Mouse (Mus musculus) midbrain, embryonic 11.5 days (tissue): Measurements from ENCODE around the gene Vkorc1l1. TPM values are rescaled to one million over a fixed set of nuclear protein-coding genes. Genes with fewer than 3 reads are reported as not detected.

Experiments
- ATAC-seq: fragments of 200-750 bp; cut with Nextera tagmentation; 2 replicates; pipeline ENCODE4 v1.8.0; 2017; ENCODE audit warnings: moderate TSS enrichment, moderate library complexity; ENCODE audit not compliant: low FRiP score
- DNase-seq: peaks from one replicate; pipeline ENCODE4 v3.0.0; 2015; ENCODE audit warnings: low spot score; ENCODE audit errors: missing footprints
- H3K27ac ChIP-seq: fragments of 300-500 bp; sonication (generic); 2 replicates; pipeline ENCODE4 v1.5.1; 2014; ENCODE audit warnings: low read depth, low read length
- H3K27me3 ChIP-seq: fragments of 300-500 bp; sonication (generic); 2 replicates; pipeline ENCODE4 v1.6.1; 2014; ENCODE audit warnings: mild to moderate bottlenecking, low read length, moderate library complexity, mixed read lengths; ENCODE audit not compliant: control insufficient read depth, insufficient read depth
- H3K36me3 ChIP-seq: fragments of 300-500 bp; sonication (generic); 2 replicates; pipeline ENCODE4 v1.6.1; 2014; ENCODE audit warnings: mild to moderate bottlenecking, low read length, moderate library complexity, mixed read lengths; ENCODE audit not compliant: control insufficient read depth, insufficient read depth
- H3K4me1 ChIP-seq: fragments of 300-500 bp; sonication (generic); 2 replicates; pipeline ENCODE4 v1.6.1; 2014; ENCODE audit warnings: low read length; ENCODE audit not compliant: control insufficient read depth, insufficient read depth
- H3K4me2 ChIP-seq: fragments of 300-500 bp; sonication (generic); 2 replicates; pipeline ENCODE4 v1.6.1; 2014; ENCODE audit warnings: mild to moderate bottlenecking, moderate library complexity
- H3K4me3 ChIP-seq: fragments of 300-500 bp; sonication (generic); 2 replicates; pipeline ENCODE4 v1.5.1; 2014; ENCODE audit warnings: low read depth, low read length
- H3K9ac ChIP-seq: fragments of 300-500 bp; sonication (generic); 2 replicates; pipeline ENCODE4 v1.6.1; 2014; ENCODE audit warnings: low read length
- H3K9me3 ChIP-seq: fragments of 300-500 bp; sonication (generic); 2 replicates; pipeline ENCODE4 v1.6.1; 2016; ENCODE audit warnings: low read length; ENCODE audit not compliant: control insufficient read depth
- WGBS: fragments of 180-500 bp; shearing (Covaris S2); extraction: QIAGEN DNeasy Blood & Tissue Kit; methylation state at CpG from one replicate; pipeline ENCODE4 v1.1.7; 2014; 5-methylcytosine and 5-hydroxymethylcytosine counted together
- polyA plus RNA-seq: library from polyadenylated mRNA; unstranded; fragments of >200 nt; fragmentation: Nextera tagmentation; extraction: Ambion mirVana; gene quantifications from 2 replicates; pipeline ENCODE4 v1.2.1, GENCODE M21; 2014

Gene Vkorc1l1
- 36.0 and 36.8 TPM in 2 replicates for polyA plus RNA-seq

GRCm38 (mm10) chr5:129941495-129942045 is at the start of gene Vkorc1l1:
Gene Vkorc1l1 (plus strand): TSS chr5:129941970.
- H3K36me3 ChIP-seq: no peaks in the 10 kb centered on the region
- DNase-seq (peak; percentile 100), ATAC-seq (peak; percentile 94)
- H3K27me3 ChIP-seq: no peaks in the 10 kb centered on the region
- peak within 1 kb of the TSS; percentile 83 for H3K9ac ChIP-seq
- under 1% methylated on average over 59 of the region's 59 CpGs for WGBS
- peak within 1 kb of the TSS; percentile 57; the same call in 1 of the 2 replicates for H3K27ac ChIP-seq
- H3K4me1 ChIP-seq: peaks cover 6% of the 10 kb centered on the region
- peak within 1 kb of the TSS; percentile 85 for H3K4me3 ChIP-seq
- no peaks in the 10 kb centered on the region for H3K9me3 ChIP-seq
- peak within 1 kb of the TSS; percentile 63 for H3K4me2 ChIP-seq

GRCm38 (mm10) chr5:129895198-129896088 is 46.3 kb upstream of the Vkorc1l1 start, which contains the start of gene Zbed5:
Gene Zbed5 (plus strand): TSS chr5:129895723.
- H3K4me3 ChIP-seq: peak within 1 kb of the TSS; percentile 58
- DNase-seq: peak; percentile 97
- H3K36me3 ChIP-seq: no peaks in the 10 kb centered on the region
- H3K9ac ChIP-seq: peak within 1 kb of the TSS; percentile 64
- peak within 1 kb of the TSS; percentile 80 for H3K4me2 ChIP-seq
- no peaks in the 10 kb centered on the region for H3K27me3 ChIP-seq
- no peaks in the 10 kb centered on the region for H3K9me3 ChIP-seq
- WGBS: 2% methylated on average over 44 of the region's 44 CpGs
- H3K27ac ChIP-seq: no peak within 1 kb of the TSS
- ATAC-seq: peak; percentile 100
- peaks cover 7% of the 10 kb centered on the region for H3K4me1 ChIP-seq

- 93% methylated on average over 1 of the region's 1 CpGs for WGBS
- Histone ChIP-seq H3K36me3 (no peaks in the 10 kb centered on the region), H3K9me3 (no peaks in the 10 kb centered on the region), H3K9ac (no peak within 1 kb of the TSS), H3K27ac (no peak within 1 kb of the TSS), H3K4me1 (peaks cover 7% of the 10 kb centered on the region), H3K27me3 (no peaks in the 10 kb centered on the region), H3K4me3 (no peak within 1 kb of the TSS), H3K4me2 (no peak within 1 kb of the TSS)
- DNase-seq (no peak), ATAC-seq (no peak)
Measured at GRCm38 (mm10) chr5:129898449-129898848, 43.3 kb upstream of the Vkorc1l1 start, which contains the start of gene Phkg1. Gene Phkg1 (minus strand): TSS chr5:129898549.

- ATAC-seq: no peak
- H3K4me2 ChIP-seq: peak overlapping the region; percentile 78
- DNase-seq: no peak
- no peaks in the 10 kb centered on the region for H3K9me3 ChIP-seq
- H3K27ac ChIP-seq: peak overlapping the region; percentile 91; the same call in 1 of the 2 replicates
- H3K36me3 ChIP-seq: no peaks in the 10 kb centered on the region
- H3K9ac ChIP-seq: peak overlapping the region; percentile 82
- WGBS: 38% methylated on average over 4 of the region's 4 CpGs
- H3K4me1 ChIP-seq: peaks cover 8% of the 10 kb centered on the region
- peak overlapping the region; percentile 63 for H3K4me3 ChIP-seq
- no peaks in the 10 kb centered on the region for H3K27me3 ChIP-seq
Measured at GRCm38 (mm10) chr5:129907775-129908174, 34.0 kb upstream of the Vkorc1l1 start.

- no peaks in the 10 kb centered on the region for H3K27me3 ChIP-seq
- no peaks in the 10 kb centered on the region for H3K9me3 ChIP-seq
- H3K9ac ChIP-seq: peak within 1 kb of the TSS; percentile 82
- WGBS: under 1% methylated on average over 63 of the region's 63 CpGs
- peak within 1 kb of the TSS; percentile 78 for H3K4me2 ChIP-seq
- peak within 1 kb of the TSS; percentile 91 for H3K27ac ChIP-seq
- peak within 1 kb of the TSS; percentile 63 for H3K4me3 ChIP-seq
- peak; percentile 99 for DNase-seq
- peaks cover 8% of the 10 kb centered on the region for H3K4me1 ChIP-seq
- H3K36me3 ChIP-seq: no peaks in the 10 kb centered on the region
- ATAC-seq: peak; percentile 99
Measured at GRCm38 (mm10) chr5:129908242-129908965, 33.4 kb upstream of the Vkorc1l1 start, which contains the start of gene Nupr1l. Gene Nupr1l (plus strand): TSS chr5:129908540.

GRCm38 (mm10) chr5:129909147-129909546 is 32.6 kb upstream of the Vkorc1l1 start:
- H3K9me3 ChIP-seq: no peaks in the 10 kb centered on the region
- H3K27me3 ChIP-seq: no peaks in the 10 kb centered on the region
- no peak overlapping the region; the same call in 1 of the 2 replicates for H3K9ac ChIP-seq
- WGBS: 76% methylated on average over 9 of the region's 9 CpGs
- ATAC-seq (no peak), DNase-seq (no peak)
- peak overlapping the region; percentile 78 for H3K4me2 ChIP-seq
- peak overlapping the region; percentile 63; the same call in 1 of the 2 replicates for H3K4me3 ChIP-seq
- H3K27ac ChIP-seq: peak overlapping the region; percentile 91; the same call in 1 of the 2 replicates
- no peaks in the 10 kb centered on the region for H3K36me3 ChIP-seq
- peaks cover 8% of the 10 kb centered on the region for H3K4me1 ChIP-seq

- Histone ChIP-seq H3K36me3 (no peaks in the 10 kb centered on the region), H3K9me3 (no peaks in the 10 kb centered on the region), H3K4me3 (no peak overlapping the region), H3K9ac (no peak overlapping the region), H3K27me3 (no peaks in the 10 kb centered on the region), H3K4me1 (peaks cover 8% of the 10 kb centered on the region), H3K4me2 (no peak overlapping the region), H3K27ac (no peak overlapping the region)
- no peak for DNase-seq
- 81% methylated on average over 7 of the region's 7 CpGs for WGBS
- ATAC-seq: no peak
Measured at GRCm38 (mm10) chr5:129909591-129909990, 32.2 kb upstream of the Vkorc1l1 start.

- H3K4me1 ChIP-seq: peaks cover 2% of the 10 kb centered on the region
- DNase-seq (no peak), ATAC-seq (no peak)
- H3K4me3 ChIP-seq: no peak overlapping the region
- no peak overlapping the region for H3K27ac ChIP-seq
- 25% methylated on average over 2 of the region's 2 CpGs for WGBS
- no peak overlapping the region for H3K4me2 ChIP-seq
- H3K9me3 ChIP-seq: no peaks in the 10 kb centered on the region
- H3K9ac ChIP-seq: no peak overlapping the region
- no peaks in the 10 kb centered on the region for H3K36me3 ChIP-seq
- H3K27me3 ChIP-seq: no peaks in the 10 kb centered on the region
Measured at GRCm38 (mm10) chr5:129914024-129914423, 27.7 kb upstream of the Vkorc1l1 start.
